Mouse (Mus musculus) E14TG2a.4 (cell line): ENCODE results near the gene Trpv1.

Experiments
- CTCF ChIP-seq: conservative IDR thresholded peaks from 2 replicates; pipeline ENCODE4 v1.5.1; 2014; ENCODE audit warnings: low read length
- POU5F1 ChIP-seq: IDR thresholded peaks from 2 replicates; pipeline ENCODE4 v1.6.1; 2014; ENCODE audit warnings: low read length, borderline replicate concordance

DNA sequence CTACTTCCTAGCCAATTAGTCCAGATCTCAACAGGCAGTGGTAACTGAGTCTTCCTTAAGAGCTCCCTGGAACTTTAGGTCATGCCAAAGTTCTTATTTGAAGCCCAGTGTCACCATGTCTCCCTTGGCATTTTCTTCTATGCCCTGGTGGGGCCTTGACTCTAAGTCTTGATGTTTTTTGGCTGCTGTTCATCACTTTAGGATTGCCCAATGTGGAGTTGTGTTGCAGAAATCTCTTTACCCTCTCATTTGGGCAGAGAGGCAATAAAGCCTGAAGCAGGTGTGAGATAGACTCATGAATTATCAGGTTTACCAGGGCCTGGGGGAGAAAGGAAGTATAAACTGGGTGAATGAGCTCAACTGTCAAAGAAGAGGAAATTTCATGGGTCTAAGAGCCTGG is 24.6 kb downstream of the Trpv1 start:
- TF ChIP-seq CTCF (no peak), POU5F1 (no peak)
